ENCODE assay signal across 30 mouse cellular contexts in genomic region chr3:97631258-97631860, GRCm38 (mm10). TPM values are rescaled to one million over a fixed set of nuclear protein-coding genes. Genes with fewer than 3 reads are reported as not detected.
"Had no signal": no experiment of that assay in that cellular context is flagged by ENCODE, and none has a peak within 500 bp of the region (broad histone marks: within the 10 kb centered on the region; RNA-seq: fewer than 3 reads in every experiment).

No protein-coding gene starts in this region.

- H3K4me3 ChIP-seq: liver, embryonic 13.5 days; megakaryocyte, embryonic 14.5 days; midbrain, embryonic 10.5 days; midbrain, embryonic 13.5 days; myocyte; neural tube, embryonic 13.5 days had no signal

- H3K36me3 ChIP-seq: liver, embryonic 13.5 days; midbrain, embryonic 10.5 days; midbrain, embryonic 13.5 days; neural tube, embryonic 13.5 days had no signal

- H3K27ac ChIP-seq: liver, embryonic 13.5 days; midbrain, embryonic 10.5 days; midbrain, embryonic 13.5 days; neural tube, embryonic 13.5 days had no signal

- ATAC-seq: intestine, embryonic 16.5 days; midbrain, embryonic 13.5 days; midbrain, embryonic 16.5 days had no signal

- DNase-seq: kidney, adult 9 months; kidney, postnatal 14 days; kidney, postnatal 4 days; liver, embryonic 13.5 days; lung, embryonic 14.5 days; lung, postnatal 10 days; lung, postnatal 4 days; thymus, adult 18-20 months; thymus, postnatal 36 days had no signal

- H3K9ac ChIP-seq: liver, embryonic 13.5 days; lung, embryonic 14.5 days; midbrain, embryonic 13.5 days; neural tube, embryonic 13.5 days had no signal

- H3K27me3 ChIP-seq: liver, embryonic 13.5 days; megakaryocyte, embryonic 14.5 days; midbrain, embryonic 13.5 days had no signal

RNA-seq across cellular contexts. Expression of gene Gm17651, which starts 43.1 kb away (rescaled TPM):
- total RNA-seq: layer of hippocampus, adult 18-20 months; layer of hippocampus, postnatal 25 days; left cerebral cortex, adult 18-20 months; left cerebral cortex, postnatal 36 days; monocyte, adult 5-6 weeks had no signal
- polyA plus RNA-seq: intestine, embryonic 16.5 days; kidney, embryonic 16.5 days; limb, embryonic 11.5 days; limb, embryonic 14.5 days; liver, embryonic 13.5 days; liver, embryonic 16.5 days; lung, embryonic 14.5 days; midbrain, embryonic 10.5 days; midbrain, embryonic 13.5 days; midbrain, embryonic 16.5 days; myocyte; neural tube, embryonic 13.5 days; small intestine, adult 2 months; spleen, adult 2 months; stomach, embryonic 16.5 days; testis, adult 2 months; urinary bladder, adult 2 months had no signal
